Mouse (Mus musculus): ENCODE data around the gene Tmprss2.

DNA sequence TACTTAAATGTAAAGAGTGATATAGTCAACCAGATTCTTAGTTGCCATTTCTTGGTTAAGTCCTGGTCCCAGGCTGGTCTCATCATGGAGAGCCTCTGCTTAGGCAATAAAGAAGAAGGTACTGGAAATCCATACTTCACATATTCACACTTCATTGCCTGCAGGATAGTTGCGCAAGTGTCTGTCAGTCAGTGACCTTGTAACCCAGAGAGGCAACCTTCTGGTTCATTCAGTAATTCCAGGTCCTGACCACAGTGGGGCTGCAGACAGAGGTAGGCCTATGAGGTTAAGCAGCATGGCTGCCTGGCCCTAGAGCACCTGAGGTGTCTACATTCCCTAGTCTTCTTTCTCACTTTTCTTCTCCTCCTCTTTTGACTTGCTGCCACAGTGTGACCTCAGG is 3.0 kb downstream of the Tmprss2 start:
- TF ChIP-seq CTCF (IDR thresholded peaks at IDR 0.05; ENCODE audit: low read depth) = no peak
- no peak for TF ChIP-seq EP300 (optimal IDR thresholded peaks at IDR 0.05)

All from stomach, postnatal 0 days (tissue).